Mouse (Mus musculus): ENCODE measurements at regions not wholly inside any gene's neighbourhood (a gene's known extent, or its start where the extent isn't known, plus 50 kb on each side); places are given as distances from the start of the nearest gene placed in this dataset.

GRCm38 (mm10) chr5:91198620-91199019 is 59.2 kb downstream of the Areg start:
- peak; percentile 73 to 77 for ATAC-seq (replicated peaks in 1 of 2; ENCODE audit: insufficient read depth in 1 of 2, low FRiP score in 2 of 2, low TSS enrichment in 1 of 2, low read depth in 1 of 2, poor library complexity in 2 of 2, severe bottlenecking in 2 of 2)

- no peak for ATAC-seq (replicated peaks in 1 of 2; ENCODE audit: insufficient read depth in 1 of 2, low FRiP score in 2 of 2, low TSS enrichment in 1 of 2, low read depth in 1 of 2, poor library complexity in 2 of 2, severe bottlenecking in 2 of 2)
Observed at GRCm38 (mm10) chr5:91200448-91200847, 61.0 kb downstream of the Areg start.

GRCm38 (mm10) chr5:91204225-91205005 is 65.0 kb downstream of the Areg start:
- ATAC-seq (replicated peaks in 1 of 2; ENCODE audit: insufficient read depth in 1 of 2, low FRiP score in 2 of 2, low TSS enrichment in 1 of 2, low read depth in 1 of 2, poor library complexity in 2 of 2, severe bottlenecking in 2 of 2): no peak

GRCm38 (mm10) chr5:91205350-91205880 is 66.0 kb downstream of the Areg start:
- ATAC-seq (replicated peaks in 1 of 2; ENCODE audit: insufficient read depth in 1 of 2, low FRiP score in 2 of 2, low TSS enrichment in 1 of 2, low read depth in 1 of 2, poor library complexity in 2 of 2, severe bottlenecking in 2 of 2): no peak

- ATAC-seq (replicated peaks in 1 of 2; ENCODE audit: insufficient read depth in 1 of 2, low FRiP score in 2 of 2, low TSS enrichment in 1 of 2, low read depth in 1 of 2, poor library complexity in 2 of 2, severe bottlenecking in 2 of 2): no peak
Observed at GRCm38 (mm10) chr5:91206569-91207490, 67.4 kb downstream of the Areg start.

- ATAC-seq (replicated peaks in 1 of 2; ENCODE audit: insufficient read depth in 1 of 2, low FRiP score in 2 of 2, low TSS enrichment in 1 of 2, low read depth in 1 of 2, poor library complexity in 2 of 2, severe bottlenecking in 2 of 2): no peak
Observed at GRCm38 (mm10) chr5:91220174-91220573, 80.8 kb downstream of the Areg start.

GRCm38 (mm10) chr5:91241656-91242055 is 102.3 kb downstream of the Areg start:
- ATAC-seq (replicated peaks in 1 of 2; ENCODE audit: insufficient read depth in 1 of 2, low FRiP score in 2 of 2, low TSS enrichment in 1 of 2, low read depth in 1 of 2, poor library complexity in 2 of 2, severe bottlenecking in 2 of 2): no peak

- ATAC-seq (replicated peaks in 1 of 2; ENCODE audit: insufficient read depth in 1 of 2, low FRiP score in 2 of 2, low TSS enrichment in 1 of 2, low read depth in 1 of 2, poor library complexity in 2 of 2, severe bottlenecking in 2 of 2): no peak
Observed at GRCm38 (mm10) chr5:91247444-91247843, 108.0 kb downstream of the Areg start.

- ATAC-seq (replicated peaks in 1 of 2; ENCODE audit: insufficient read depth in 1 of 2, low FRiP score in 2 of 2, low TSS enrichment in 1 of 2, low read depth in 1 of 2, poor library complexity in 2 of 2, severe bottlenecking in 2 of 2): no peak
Observed at GRCm38 (mm10) chr5:91261895-91262294, 122.5 kb downstream of the Areg start.

- ATAC-seq (replicated peaks in 1 of 2; ENCODE audit: insufficient read depth in 1 of 2, low FRiP score in 2 of 2, low TSS enrichment in 1 of 2, low read depth in 1 of 2, poor library complexity in 2 of 2, severe bottlenecking in 2 of 2): no peak
Observed at GRCm38 (mm10) chr5:91262526-91262925, 123.1 kb downstream of the Areg start.

- peak; percentile 51 to 65; a peak in 2 of 4 replicates for ATAC-seq (replicated peaks in 1 of 2; ENCODE audit: insufficient read depth in 1 of 2, low FRiP score in 2 of 2, low TSS enrichment in 1 of 2, low read depth in 1 of 2, poor library complexity in 2 of 2, severe bottlenecking in 2 of 2)
Observed at GRCm38 (mm10) chr5:91270747-91271146, 131.3 kb downstream of the Areg start.

GRCm38 (mm10) chr5:91271416-91271815 is 131.4 kb downstream of the Btc start:
- no peak for ATAC-seq (replicated peaks in 1 of 2; ENCODE audit: insufficient read depth in 1 of 2, low FRiP score in 2 of 2, low TSS enrichment in 1 of 2, low read depth in 1 of 2, poor library complexity in 2 of 2, severe bottlenecking in 2 of 2)

- no peak for ATAC-seq (replicated peaks in 1 of 2; ENCODE audit: insufficient read depth in 1 of 2, low FRiP score in 2 of 2, low TSS enrichment in 1 of 2, low read depth in 1 of 2, poor library complexity in 2 of 2, severe bottlenecking in 2 of 2)
Observed at GRCm38 (mm10) chr5:91274411-91274810, 128.4 kb downstream of the Btc start.

GRCm38 (mm10) chr5:91278466-91278865 is 124.3 kb downstream of the Btc start:
- ATAC-seq (replicated peaks in 1 of 2; ENCODE audit: insufficient read depth in 1 of 2, low FRiP score in 2 of 2, low TSS enrichment in 1 of 2, low read depth in 1 of 2, poor library complexity in 2 of 2, severe bottlenecking in 2 of 2): peak; percentile 84 to 86

- no peak for ATAC-seq (replicated peaks in 1 of 2; ENCODE audit: insufficient read depth in 1 of 2, low FRiP score in 2 of 2, low TSS enrichment in 1 of 2, low read depth in 1 of 2, poor library complexity in 2 of 2, severe bottlenecking in 2 of 2)
Observed at GRCm38 (mm10) chr5:91279464-91279863, 123.3 kb downstream of the Btc start.

GRCm38 (mm10) chr5:91282969-91283368 is 119.8 kb downstream of the Btc start:
- ATAC-seq (replicated peaks in 1 of 2; ENCODE audit: insufficient read depth in 1 of 2, low FRiP score in 2 of 2, low TSS enrichment in 1 of 2, low read depth in 1 of 2, poor library complexity in 2 of 2, severe bottlenecking in 2 of 2): peak; percentile 82 to 93

GRCm38 (mm10) chr5:91293073-91293472 is 109.7 kb downstream of the Btc start:
- no peak for ATAC-seq (replicated peaks in 1 of 2; ENCODE audit: insufficient read depth in 1 of 2, low FRiP score in 2 of 2, low TSS enrichment in 1 of 2, low read depth in 1 of 2, poor library complexity in 2 of 2, severe bottlenecking in 2 of 2)

GRCm38 (mm10) chr5:91294957-91295356 is 107.8 kb downstream of the Btc start:
- ATAC-seq (replicated peaks in 1 of 2; ENCODE audit: insufficient read depth in 1 of 2, low FRiP score in 2 of 2, low TSS enrichment in 1 of 2, low read depth in 1 of 2, poor library complexity in 2 of 2, severe bottlenecking in 2 of 2): no peak
